ENCODE assay signal across 14 mouse cellular contexts in genomic region chr8:46543191-46543590, GRCm38 (mm10). TPM values are rescaled to one million over a fixed set of nuclear protein-coding genes. Genes with fewer than 3 reads are reported as not detected.
DNase-seq lines count a peak whose midpoint lies in the region; ATAC-seq lines count a peak whose summit lies in the region.
"Had no signal": no experiment of that assay in that cellular context is flagged by ENCODE, and none has a peak within 500 bp of the region (broad histone marks: within the 10 kb centered on the region; RNA-seq: fewer than 3 reads in every experiment).

No protein-coding gene starts in this region.

- H3K27ac ChIP-seq in embryonic facial prominence, embryonic 15.5 days (replicated peaks): 0 out of 2 replicates have a peak overlapping the region, but pooled peaks have one; percentile 22
- H3K27ac ChIP-seq: embryonic facial prominence, embryonic 13.5 days; forebrain, embryonic 12.5 days; limb, embryonic 12.5 days had no signal

- intact Hi-C loops in left cerebral cortex, postnatal 14 days (cut with DNase I): no loop called here

- no peaks in the 10 kb centered on the region for H3K9me3 ChIP-seq in embryonic facial prominence, embryonic 15.5 days (replicated peaks)
- H3K9me3 ChIP-seq: embryonic facial prominence, embryonic 13.5 days; forebrain, embryonic 12.5 days; limb, embryonic 12.5 days had no signal

- no peaks in the 10 kb centered on the region for H3K27me3 ChIP-seq in embryonic facial prominence, embryonic 15.5 days
- H3K27me3 ChIP-seq: embryonic facial prominence, embryonic 13.5 days; forebrain, embryonic 12.5 days; limb, embryonic 12.5 days had no signal

- peak; percentile 10 to 73 for DNase-seq in left cerebral cortex, postnatal 14 days (ENCODE audit: low spot score in 2 of 2)
- no peak for DNase-seq in left cerebral cortex, adult 9 months (ENCODE audit: low spot score in 2 of 2)
- peak; percentile 49 for DNase-seq in lung, postnatal 10 days
- peak; percentile 37 for DNase-seq in thymus, postnatal 14 days
- no peak for DNase-seq in left cerebral cortex, adult 11 months (ENCODE audit: low spot score)
- DNase-seq in ovary, adult 18-20 months (ENCODE audit: low spot score): no peak
- DNase-seq: adrenal gland, postnatal 14 days; cerebellum, postnatal 25 days; heart, postnatal 36 days had no signal

- peaks cover 33% of the 10 kb centered on the region for H3K4me1 ChIP-seq in embryonic facial prominence, embryonic 15.5 days

- H3K36me3 ChIP-seq in embryonic facial prominence, embryonic 15.5 days: no peaks in the 10 kb centered on the region
- H3K36me3 ChIP-seq: embryonic facial prominence, embryonic 13.5 days; forebrain, embryonic 12.5 days; limb, embryonic 12.5 days had no signal

- no peak overlapping the region for H3K4me3 ChIP-seq in embryonic facial prominence, embryonic 15.5 days (replicated peaks)
- H3K4me3 ChIP-seq: embryonic facial prominence, embryonic 13.5 days; forebrain, embryonic 12.5 days; limb, embryonic 12.5 days had no signal

- 31% methylated on average over 7 of the region's 7 CpGs for WGBS in embryonic facial prominence, embryonic 15.5 days

- no peak overlapping the region for H3K9ac ChIP-seq in embryonic facial prominence, embryonic 15.5 days
- H3K9ac ChIP-seq: embryonic facial prominence, embryonic 13.5 days; forebrain, embryonic 12.5 days; limb, embryonic 12.5 days had no signal

- H3K4me2 ChIP-seq in embryonic facial prominence, embryonic 15.5 days (replicated peaks): no peak overlapping the region; the same call in 1 of the 2 replicates
- H3K4me2 ChIP-seq: embryonic facial prominence, embryonic 13.5 days; forebrain, embryonic 12.5 days; heart, embryonic 11.5 days; limb, embryonic 12.5 days had no signal

- ATAC-seq in embryonic facial prominence, embryonic 15.5 days (ENCODE audit: insufficient number of reproducible peaks, low FRiP score, low TSS enrichment, low read depth): peak; percentile 6; the same call in 1 of the 2 replicates

RNA-seq across cellular contexts. Expression of gene Cenpu, which starts 8.6 kb away (rescaled TPM):
- 1 to 10 TPM; 1.6 to 4.1 TPM for total RNA-seq in left cerebral cortex, postnatal 14 days (2021)
- polyA plus RNA-seq in embryonic facial prominence, embryonic 15.5 days (2015; fragmentation: Nextera tagmentation; extraction: Ambion mirVana): 10.1 and 10.5 TPM in 2 replicates

Comparison
In these comparisons a context has a peak if more than half of its experiments do, and no peak if none do; other contexts are left out.
1. DNase-seq: peak in left cerebral cortex, postnatal 14 days (2 of 2), lung, postnatal 10 days (single experiment) and thymus, postnatal 14 days (single experiment); none in left cerebral cortex, adult 9 months (0 of 2), left cerebral cortex, adult 11 months (single experiment) and ovary, adult 18-20 months (single experiment).